Mouse (Mus musculus) T-cell, adult 2 months (primary cell): ENCODE results near the gene E330014E10Rik.
"Not testable (repeated sequence)": the region's sequence is repeated elsewhere in the genome, so short reads cannot be mapped to it uniquely, and the experiment has no call there.

ENCODE experiments used
- DNase-seq: peaks from one replicate; pipeline ENCODE4 v3.0.0; 2022; ENCODE audit warnings: low spot score

E330014E10Rik gene

GRCm38 (mm10) chr5:95775690-95776089, at the start of gene E330014E10Rik:
TSS of gene E330014E10Rik (plus strand) at chr5:95775990.
- DNase-seq: not testable (repeated sequence)

GRCm38 (mm10) chr5:95736073-95736472, 39.7 kb upstream of the E330014E10Rik start, which contains the start of gene Gm7978:
TSS of gene Gm7978 (minus strand) at chr5:95736173.
- not testable (repeated sequence) for DNase-seq

GRCm38 (mm10) chr5:95741714-95742113, 34.1 kb upstream of the E330014E10Rik start, which contains the start of gene Gm7982:
TSS of gene Gm7982 (plus strand) at chr5:95742014.
- DNase-seq: not testable (repeated sequence)

GRCm38 (mm10) chr5:95810841-95811240, 35.1 kb downstream of the E330014E10Rik start:
- DNase-seq: not testable (repeated sequence)

GRCm38 (mm10) chr5:95836580-95836979, 60.8 kb downstream of the E330014E10Rik start:
- no peak for DNase-seq

GRCm38 (mm10) chr5:95854030-95854429, 78.2 kb downstream of the E330014E10Rik start:
- no peak for DNase-seq
